Mouse (Mus musculus) retina, embryonic 14.5 days (tissue): ENCODE results near the gene Afap1l2.

Source experiments
- DNase-seq: peaks from one replicate; pipeline ENCODE4 v3.0.0-alpha.2; 2015; ENCODE audit warnings: low spot score

The Afap1l2 gene

DNA sequence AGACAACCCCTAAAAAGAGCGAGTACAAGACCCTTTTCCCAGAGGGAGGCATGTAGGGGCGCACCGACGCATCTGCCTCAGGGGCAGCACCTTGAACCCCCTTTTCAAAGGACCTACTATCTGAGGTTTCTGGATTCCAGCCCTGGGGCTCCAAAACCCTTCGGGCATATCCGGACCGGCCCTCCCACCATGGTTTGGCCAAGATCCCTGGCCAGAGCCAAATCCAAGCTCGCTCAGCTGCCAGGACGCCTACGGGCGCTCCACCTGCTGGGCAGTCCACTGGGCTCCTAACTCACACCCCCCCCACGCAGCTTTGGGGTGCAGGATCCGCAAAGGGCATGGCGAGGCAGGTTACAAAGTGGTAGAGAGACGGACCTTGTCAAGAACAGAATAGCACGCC lies 737 bp downstream of the Afap1l2 start:
- no peak for DNase-seq

DNA sequence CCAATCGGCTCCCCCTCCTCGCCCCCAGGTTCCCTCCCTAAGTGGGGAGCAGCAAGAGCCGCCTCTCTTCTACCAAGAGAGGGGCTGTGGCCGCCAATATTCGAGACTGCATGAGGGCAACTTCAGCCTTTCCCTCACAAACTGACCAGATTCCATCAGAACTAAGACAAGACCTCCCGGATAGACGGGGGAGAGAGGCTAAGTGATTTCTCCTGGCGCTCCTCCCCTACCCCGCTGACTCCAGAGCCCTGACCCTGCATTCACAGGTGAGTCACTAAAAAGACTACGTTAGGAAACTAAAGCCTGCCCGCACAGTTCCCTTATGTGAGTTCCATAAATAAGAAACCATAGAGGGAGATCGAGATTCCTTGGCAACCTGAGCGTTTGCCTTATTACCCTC lies 1.2 kb downstream of the Afap1l2 start:
- DNase-seq: no peak

DNA sequence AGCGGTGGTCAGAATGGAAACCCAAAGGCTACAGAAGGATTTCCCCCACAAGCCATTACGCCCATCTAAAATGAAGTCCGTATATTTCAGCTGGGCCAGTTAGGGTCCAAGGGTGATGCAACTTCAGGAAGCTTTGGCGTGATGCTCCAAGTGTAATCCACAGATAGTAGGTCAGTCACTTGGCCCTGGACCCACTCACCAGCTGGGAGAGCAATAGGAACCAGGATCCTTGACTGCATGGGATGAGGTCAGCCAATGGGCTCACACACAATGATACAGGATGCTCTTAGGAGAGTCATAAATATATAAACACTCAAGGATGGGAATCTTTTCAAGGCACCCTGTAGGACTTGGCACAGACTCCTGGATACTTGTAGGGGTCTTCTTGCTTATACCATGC lies 3.0 kb downstream of the Afap1l2 start:
- DNase-seq: no peak

DNA sequence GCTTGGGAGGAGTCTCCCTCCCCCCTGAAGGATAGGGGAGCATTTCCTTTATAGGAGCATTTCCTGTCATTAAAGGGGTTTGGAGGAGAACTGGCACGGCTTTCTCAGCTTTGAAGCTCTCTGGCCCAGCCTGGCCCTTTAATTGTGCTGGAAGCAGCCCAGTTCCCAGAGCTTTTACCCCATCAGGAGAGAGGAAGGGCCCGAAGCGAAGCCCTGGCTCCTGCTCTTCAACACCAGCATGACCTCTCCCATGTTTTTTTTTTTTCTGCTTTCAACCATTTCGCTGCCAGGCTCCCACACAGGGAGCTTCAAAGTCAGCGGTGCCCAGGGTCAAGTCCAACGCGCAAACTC lies 4.6 kb downstream of the Afap1l2 start:
- no peak for DNase-seq

DNA sequence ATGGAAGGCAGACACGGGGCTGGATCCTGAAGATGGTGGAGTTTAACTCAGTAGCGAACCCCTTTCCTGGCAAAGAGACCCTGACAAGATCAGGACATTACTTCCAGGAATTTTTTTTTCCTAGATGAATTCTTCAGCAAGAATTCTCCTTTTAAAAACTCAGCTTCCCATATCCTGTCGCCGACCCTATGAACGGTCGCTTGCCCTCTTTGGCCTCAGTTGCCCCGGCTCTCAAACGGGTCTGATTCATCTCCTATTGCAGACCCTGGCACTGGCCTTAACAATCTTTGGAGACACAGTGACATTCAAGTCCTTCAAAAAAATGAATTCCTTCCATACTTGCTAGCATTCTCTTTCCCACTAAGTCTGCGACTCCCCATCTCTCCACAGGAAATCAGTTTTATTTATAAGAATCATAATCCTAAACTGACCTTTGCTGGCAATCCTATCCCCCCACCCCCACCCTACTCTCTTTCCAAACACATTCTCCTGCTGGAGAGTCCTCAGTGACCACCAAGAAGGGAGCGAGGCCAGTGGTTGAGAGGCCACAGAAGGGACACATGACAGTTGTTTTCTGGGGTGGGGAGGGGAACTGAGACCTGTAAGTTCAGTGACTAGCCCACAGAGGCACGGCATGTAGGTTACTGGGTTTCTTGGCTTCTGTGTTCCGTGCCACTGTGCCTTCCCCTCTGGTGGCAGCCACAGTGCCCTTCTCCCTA lies 5.1 kb downstream of the Afap1l2 start:
- DNase-seq: no peak

DNA sequence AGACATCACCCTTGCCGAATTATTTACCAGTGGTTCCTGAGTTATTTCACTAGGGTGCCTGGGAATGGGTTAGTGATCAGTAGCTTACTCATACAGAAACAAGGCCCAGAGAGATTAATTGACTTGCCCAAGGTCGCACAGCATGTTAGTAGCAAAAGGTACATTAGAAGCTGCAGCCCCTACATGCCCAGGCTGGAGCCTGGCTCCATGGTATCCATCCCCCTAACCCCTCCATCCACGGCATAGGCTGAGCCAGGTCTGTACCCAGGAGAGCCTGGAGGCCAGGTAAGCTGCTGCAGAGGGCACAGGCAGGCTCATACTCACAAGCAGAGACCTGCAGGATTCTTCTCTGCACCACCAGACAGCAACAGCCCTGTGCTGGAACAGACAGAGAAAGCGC lies 6.1 kb downstream of the Afap1l2 start:
- no peak for DNase-seq

DNA sequence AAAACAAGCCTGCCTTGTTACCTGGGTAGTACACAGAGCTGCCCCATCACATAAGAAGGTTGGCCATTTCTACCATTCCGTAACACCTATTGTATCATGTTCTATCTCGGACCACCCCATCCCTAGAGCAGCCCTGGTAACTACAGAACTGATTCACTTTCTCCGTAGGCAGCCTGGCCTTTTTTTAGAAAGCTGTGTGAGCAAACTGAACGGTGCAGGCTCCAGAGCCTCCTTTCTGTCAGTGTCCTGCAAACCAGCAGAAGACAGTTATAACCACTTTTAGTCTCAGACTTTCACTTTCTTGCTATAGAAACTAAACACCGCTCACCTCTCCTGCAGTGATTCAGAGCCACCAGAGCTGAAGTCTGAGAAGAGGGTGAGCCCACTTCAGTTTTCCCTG lies 7.4 kb downstream of the Afap1l2 start:
- no peak for DNase-seq

DNA sequence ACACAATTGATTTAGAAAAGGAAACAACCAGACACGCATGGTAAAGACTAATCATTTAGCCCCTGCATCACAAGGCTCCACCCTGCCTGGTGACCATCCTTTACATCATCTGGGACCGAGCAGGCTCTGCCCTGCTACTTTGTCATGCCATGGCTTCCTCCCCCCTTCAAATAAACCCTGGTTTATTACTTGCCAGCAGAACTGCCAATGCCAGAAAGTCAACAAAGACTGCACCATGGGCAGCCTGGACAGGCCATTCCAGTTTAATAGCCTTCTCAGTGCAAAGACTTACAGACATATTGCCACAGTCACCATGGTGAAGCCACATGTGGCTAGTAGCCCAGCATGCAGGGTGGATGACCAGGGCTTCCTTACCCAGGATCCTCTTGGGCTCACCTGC lies 8.2 kb downstream of the Afap1l2 start:
- no peak for DNase-seq

DNA sequence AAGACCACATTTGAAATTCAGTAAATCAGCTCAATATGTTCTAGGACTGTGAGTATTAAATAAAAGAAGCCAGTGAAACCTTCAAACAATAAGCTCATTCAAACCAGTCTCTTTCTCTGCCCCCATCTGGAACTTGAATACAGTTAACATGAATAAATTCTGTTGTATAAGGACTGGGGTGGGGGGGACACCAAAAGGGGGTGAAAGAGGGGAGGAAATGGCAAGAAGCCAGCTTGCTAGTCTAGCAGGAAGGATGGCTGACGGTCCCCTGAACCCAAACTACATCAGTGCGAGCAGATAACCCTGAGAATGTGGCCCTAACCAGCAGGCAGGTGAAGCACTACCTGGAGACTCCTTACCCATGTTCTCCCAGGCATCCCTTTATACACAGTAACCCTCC lies 9.1 kb downstream of the Afap1l2 start:
- no peak for DNase-seq

DNA sequence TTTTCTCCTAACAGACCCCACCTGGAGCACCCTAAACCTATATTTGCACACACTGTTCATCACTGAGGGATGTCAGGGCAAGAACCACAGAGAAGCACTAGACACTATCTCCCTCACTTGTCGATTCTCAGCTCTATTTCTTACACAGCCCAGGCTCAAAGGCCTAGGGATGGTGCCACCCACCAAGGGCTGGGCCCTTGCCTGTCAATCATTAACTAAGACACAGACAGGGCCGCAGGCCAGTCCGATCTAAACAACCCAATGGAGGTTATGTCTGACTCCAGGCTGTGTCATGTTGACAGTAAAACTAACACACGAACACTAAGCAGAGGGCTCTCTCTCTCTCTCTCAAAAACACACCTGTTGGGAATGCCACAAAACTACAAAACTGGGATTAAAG lies 9.7 kb downstream of the Afap1l2 start:
- no peak for DNase-seq

DNA sequence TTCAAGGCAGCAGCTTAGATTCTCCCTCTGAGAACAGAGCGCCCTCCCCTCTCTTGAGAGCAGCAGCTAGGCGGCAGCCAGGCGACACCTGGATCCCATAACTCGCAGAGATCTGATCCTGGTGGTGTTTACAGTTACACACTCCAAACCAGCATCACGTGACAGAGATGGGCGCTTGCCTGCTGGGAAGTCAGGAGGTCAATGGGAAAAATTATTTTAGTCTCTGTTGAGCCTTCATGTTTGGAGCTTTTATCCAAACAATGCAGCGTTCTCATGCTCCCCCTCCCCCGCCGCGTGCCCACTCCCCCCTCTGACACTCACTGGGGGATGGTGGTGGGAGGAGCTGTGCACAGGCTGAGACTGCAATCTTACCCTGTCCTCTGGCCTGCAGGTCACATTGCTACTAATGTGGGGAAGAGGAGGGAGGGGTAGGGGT lies 10.8 kb downstream of the Afap1l2 start:
- DNase-seq: peak; percentile 60

DNA sequence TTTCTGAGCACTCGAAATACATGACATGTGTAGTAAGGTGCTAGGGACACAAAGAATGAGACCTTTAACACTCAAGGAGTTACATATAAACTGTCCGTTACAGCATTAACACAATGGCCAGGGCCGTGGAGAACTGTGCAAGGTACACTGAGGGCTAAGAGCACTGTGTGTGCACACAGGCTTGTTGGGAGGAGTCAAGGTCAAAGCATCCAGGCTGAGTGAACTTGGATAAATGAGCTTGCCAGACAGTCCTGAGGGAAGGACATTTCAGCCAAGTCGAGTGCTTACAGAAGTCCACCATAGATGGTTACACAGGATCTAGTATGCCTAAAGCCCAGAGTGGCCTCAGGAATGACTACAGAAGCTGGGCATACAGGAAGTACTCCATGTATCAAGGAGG lies 12.6 kb downstream of the Afap1l2 start:
- DNase-seq: no peak

DNA sequence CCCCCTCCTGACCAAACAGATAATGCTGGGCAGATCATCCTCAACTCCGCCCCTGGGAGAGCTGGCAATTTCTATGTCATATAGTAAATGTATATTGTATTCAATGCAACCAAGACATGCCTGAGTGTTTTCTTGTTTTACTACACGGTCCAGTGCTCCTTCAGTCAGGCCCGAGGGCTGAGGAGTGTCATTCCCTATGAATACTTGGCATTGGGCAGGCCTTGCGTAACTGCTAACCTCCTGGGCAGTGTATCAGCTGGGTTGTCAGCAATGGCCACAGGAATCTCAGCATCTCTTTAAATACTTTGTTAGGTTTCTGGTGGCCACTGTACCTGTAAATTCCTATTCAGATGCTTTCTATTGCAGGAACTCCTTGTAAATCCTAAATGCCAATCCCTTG lies 13.4 kb downstream of the Afap1l2 start:
- DNase-seq: no peak

DNA sequence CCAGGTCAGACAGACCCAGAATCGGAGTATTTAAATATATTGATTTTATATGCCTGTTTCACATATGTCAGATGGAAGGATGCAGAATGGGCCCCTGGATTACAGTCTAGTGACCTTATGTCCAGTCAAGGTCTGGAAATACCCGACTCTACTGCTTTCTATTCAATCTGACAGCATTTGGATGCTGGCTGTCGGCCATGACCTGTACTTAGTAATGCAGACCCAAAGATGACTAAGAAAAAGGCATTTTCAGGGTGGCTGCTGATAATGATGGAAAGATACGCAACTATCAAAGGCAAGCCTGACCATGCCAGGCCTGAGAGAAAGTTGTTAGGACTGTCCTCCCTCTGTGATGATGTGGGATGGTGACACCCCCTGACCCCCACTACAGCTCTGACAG lies 14.3 kb downstream of the Afap1l2 start:
- DNase-seq: no peak

DNA sequence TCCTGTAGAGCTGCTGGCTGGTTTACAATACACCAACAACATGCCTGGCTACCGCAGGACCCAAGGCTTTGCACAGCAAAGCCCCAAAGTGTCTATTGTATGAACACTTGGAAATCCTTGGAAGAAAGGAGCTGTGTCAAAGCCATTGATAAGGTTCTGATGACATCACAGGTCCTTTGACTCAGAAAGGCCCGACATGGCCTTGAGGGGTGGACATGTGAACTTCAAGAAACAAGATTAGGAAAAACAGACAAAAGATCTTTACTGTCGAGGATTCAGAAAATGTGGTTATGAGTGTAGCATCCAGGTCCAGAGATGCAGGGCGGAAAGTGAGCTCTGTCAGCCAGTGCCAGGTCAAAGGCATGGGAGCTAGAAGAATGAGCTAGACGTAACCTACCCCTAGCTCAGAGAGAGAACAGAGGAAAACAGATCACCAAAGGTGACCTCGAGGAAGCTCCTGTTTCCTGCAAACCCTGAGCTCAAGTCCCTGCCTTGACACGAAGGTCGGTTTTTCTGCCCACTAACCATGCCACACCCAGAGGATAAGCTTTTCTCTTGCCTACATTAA lies 15.0 kb downstream of the Afap1l2 start:
- DNase-seq: no peak

DNA sequence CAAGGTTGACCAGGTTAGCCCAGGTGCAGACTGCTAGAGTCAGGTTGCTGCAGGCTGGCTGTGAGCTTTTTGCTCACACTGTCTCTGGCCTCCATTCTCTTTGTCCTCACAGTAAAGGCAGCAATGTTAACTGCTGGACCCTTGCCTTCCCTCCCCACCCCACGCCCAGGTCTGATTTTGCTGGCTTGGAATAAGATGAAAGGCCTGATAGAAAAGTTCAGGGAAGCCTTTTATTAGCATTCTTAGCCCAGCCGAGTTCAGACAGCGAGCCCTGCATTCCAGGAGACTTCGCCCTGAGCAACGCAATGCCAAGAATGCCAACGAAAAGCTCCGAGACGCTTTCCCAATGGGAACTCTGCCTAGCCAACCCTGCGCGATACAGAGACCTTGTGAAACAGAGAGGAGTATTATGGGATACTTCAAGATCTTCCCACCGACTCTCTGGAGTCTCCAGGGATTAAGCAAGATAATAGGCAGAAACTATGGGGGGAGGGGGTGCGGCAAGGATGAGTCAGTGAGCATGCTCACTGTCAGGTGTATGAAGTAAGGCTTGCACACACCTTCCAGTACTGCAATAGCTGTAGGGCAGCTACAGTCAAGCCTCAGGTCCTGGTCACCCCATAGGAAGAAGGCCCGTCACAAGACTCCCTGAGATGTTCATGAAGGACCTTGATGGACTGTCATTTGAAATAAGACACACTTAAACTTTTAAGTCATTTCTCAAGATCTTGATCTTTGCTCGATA lies 17.5 kb downstream of the Afap1l2 start:
- DNase-seq: no peak

DNA sequence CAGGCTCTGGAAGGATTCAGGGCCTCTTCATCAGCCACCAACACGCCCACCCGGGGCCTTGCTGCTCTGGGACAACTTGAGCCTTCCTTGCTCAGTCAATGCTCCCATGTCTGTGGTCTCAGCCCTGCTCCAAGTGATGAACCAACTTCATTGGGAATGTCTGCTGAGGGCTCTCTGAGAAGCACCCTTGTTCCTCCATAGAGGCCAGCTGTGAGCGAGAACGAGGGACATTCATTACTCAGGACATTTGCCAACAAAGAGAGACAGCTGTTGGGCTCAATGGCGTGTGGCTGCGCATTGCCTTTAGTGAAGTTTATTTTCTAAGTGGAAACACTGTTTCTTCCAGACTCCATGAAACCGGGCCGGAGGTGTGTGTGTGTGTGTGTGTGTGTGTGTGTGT lies 18.9 kb downstream of the Afap1l2 start:
- no peak for DNase-seq

DNA sequence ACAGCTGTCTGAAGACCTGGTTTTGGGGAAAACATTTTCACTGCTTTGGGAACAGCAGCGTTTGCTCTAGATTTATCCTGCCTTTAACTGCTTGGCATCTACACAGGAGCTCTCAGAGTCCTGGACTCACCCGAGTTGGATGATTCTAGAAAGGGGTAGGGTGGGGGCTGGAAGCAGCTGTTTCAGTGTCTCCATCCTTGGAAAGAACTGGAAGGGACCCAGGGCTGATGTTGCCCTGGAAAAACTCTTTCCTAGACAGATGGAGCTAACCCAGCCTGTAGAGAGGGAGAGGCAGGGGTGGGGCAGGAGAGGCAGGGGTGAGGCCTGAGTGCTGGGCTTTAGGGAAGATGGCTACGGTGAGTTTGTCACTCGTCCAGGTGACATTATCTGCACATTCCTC lies 23.8 kb downstream of the Afap1l2 start:
- DNase-seq: no peak

DNA sequence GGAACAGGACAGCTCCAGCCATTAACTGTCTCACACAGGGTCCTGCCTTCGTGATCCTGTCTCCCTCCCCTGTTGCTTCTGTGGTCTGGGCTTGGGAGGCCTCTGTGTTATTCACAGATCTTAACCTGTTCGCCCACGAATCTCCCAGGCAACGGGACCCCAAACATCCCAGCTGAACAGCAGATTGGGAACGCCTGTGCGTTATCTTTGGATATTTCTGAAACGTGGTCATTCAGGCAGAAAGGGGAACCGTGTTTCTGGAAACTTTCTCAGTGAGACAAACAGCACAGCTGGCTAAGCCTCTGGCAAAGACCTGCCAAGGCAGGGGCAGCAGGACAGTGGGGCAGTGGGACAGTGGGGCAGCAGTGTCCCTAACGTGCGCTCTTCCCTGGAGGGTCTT lies 24.3 kb downstream of the Afap1l2 start:
- peak; percentile 17 for DNase-seq

DNA sequence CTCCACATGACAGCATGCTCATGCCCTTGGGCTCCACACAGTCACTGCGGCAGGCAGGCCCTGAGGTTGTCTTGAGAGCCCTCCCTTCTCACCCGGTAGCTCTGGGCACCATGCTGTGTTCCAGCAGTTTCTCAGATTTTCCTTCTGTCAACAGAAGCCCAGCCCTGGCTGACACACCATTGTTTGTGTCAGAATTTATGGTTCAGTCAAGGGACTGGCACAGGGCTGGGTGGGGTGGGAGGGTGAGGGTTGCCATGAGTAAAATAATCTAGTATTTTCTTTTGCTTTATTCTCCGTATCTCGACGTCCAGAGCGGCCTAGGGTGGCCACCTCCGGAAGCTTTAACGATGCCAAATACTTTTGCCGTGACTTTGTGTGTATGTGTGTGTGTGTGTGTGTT lies 26.3 kb downstream of the Afap1l2 start:
- no peak for DNase-seq

DNA sequence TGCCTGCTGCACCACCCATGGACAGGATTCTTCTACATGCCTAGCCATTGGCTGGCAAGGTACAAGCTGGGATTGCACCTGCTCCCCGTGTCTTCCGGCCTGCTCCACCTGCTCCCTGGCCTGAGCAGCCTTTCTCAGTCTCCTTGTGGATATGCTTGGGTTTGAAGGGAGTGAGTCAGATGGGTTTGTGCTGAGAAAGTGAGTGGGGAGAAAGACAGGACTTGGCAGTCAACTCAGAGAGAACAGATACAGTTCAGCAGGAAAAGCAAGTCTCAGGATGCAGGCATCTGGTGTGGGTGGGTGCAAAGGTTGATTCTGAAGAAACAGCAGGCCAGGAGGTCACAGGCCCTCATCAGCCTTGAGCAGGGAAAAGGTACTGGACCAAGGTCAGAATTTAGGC lies 27.2 kb downstream of the Afap1l2 start:
- DNase-seq: no peak

DNA sequence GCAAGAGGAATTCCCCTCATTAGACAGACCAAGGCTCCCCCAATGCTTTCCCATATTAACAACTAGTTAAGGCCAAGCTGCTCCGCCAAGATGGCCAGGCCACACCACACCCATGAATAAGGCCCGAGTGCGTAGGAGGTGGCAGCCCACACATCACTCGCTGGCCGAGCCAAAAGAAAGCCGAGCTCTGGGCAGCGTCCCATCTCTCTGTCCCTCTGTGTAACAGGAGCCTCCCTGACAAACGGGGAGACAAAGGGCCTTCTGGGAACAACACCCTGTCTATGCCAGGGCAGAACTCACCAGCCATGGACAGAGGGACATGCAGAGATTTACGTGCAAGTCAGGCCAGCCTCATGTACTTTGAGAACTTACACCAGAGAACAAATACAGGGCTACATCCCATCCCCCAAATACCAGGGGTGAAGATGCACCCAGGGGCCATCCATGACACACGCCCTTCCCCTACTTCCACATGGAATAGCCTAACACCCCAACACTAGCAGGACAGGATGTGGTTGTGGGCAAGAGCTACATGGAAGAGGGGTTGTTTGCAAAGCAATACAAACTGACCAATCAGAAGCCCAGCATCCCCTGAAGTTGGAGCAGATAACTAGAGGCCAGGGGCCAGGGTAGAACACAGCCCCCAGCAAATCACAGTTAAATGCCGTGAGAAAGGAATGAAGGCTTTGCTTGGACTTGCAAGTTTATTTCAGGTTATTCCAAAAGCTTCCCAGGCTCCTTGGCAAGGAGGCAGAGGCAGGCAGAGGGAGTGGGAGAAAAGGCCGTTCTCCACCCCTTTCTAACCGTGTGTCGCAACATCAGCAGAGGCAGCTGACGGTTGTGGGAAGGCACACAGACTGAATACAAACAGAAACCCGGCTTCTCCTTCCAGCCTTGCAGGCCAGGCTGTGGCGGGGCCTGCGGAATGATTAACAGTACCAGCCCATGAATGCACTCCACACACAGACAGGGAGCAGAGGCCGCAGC lies 30.8 kb downstream of the Afap1l2 start:
- no peak for DNase-seq
